ENCODE assay signal across 26 mouse cellular contexts in the genomic region with DNA sequence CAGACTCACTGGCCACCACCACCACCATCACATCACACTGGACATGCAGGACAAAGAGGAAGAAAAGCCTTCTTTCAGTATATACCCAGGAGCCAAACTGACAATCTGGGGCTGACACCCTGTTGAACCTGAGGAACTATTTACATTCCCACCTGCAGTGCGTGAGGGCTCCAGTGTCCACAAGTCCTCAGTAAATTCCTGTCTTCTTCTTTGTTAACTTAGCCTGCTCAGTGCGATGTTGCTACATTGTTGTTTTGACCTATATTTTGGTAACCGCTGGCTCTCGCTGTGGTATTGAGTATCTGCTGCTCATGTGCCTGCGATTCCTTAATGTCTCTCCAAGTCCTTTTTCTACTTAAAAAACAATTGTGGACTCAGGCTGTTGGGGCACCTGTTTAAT.
"Had no signal": no experiment of that assay in that cellular context is flagged by ENCODE, and none has a peak within 500 bp of the region (broad histone marks: within the 10 kb centered on the region; RNA-seq: fewer than 3 reads in every experiment).

No protein-coding gene starts in this region.

- DNase-seq: forebrain, postnatal 0 days; gastrocnemius, postnatal 14 days; gastrocnemius, postnatal 36 days; heart, adult 11 months; heart, adult 2 months; heart, postnatal 14 days; heart, postnatal 36 days; kidney, adult 11 months; kidney, adult 2 months; kidney, adult 9 months; kidney, postnatal 14 days; kidney, postnatal 36 days; layer of hippocampus, adult 9-11 months; layer of hippocampus, postnatal 36 days had no signal

- H3K27ac ChIP-seq: heart, adult 2 months; heart, embryonic 13.5 days; heart, embryonic 15.5 days; hindbrain, embryonic 13.5 days; hindbrain, embryonic 15.5 days; hindbrain, postnatal 0 days; kidney, embryonic 15.5 days; kidney, postnatal 0 days; left cerebral cortex, adult 2 months; limb, embryonic 10.5 days; limb, embryonic 12.5 days had no signal

- H3K27me3 ChIP-seq: heart, embryonic 13.5 days; heart, embryonic 15.5 days; hindbrain, embryonic 13.5 days; hindbrain, embryonic 15.5 days; kidney, embryonic 15.5 days; limb, embryonic 12.5 days had no signal

- H3K9me3 ChIP-seq: heart, embryonic 13.5 days; heart, embryonic 15.5 days; hindbrain, embryonic 13.5 days; hindbrain, embryonic 15.5 days; kidney, embryonic 15.5 days; limb, embryonic 10.5 days; limb, embryonic 12.5 days had no signal

- H3K36me3 ChIP-seq: heart, embryonic 15.5 days; hindbrain, embryonic 13.5 days; hindbrain, embryonic 15.5 days; limb, embryonic 10.5 days had no signal

- H3K4me3 ChIP-seq: heart, adult 2 months; heart, embryonic 13.5 days; heart, embryonic 15.5 days; hindbrain, embryonic 13.5 days; hindbrain, embryonic 15.5 days; kidney, embryonic 15.5 days; left cerebral cortex, adult 2 months; limb, embryonic 10.5 days; limb, embryonic 12.5 days had no signal

- ATAC-seq: forebrain, postnatal 0 days; hindbrain, postnatal 0 days; intestine, embryonic 16.5 days had no signal

- H3K4me2 ChIP-seq: heart, embryonic 11.5 days; heart, embryonic 13.5 days; heart, embryonic 15.5 days; hindbrain, embryonic 13.5 days; hindbrain, embryonic 15.5 days; kidney, embryonic 15.5 days; limb, embryonic 12.5 days had no signal

- H3K9ac ChIP-seq: forebrain, postnatal 0 days; heart, embryonic 13.5 days; heart, embryonic 15.5 days; hindbrain, embryonic 13.5 days; hindbrain, embryonic 15.5 days; kidney, embryonic 15.5 days; limb, embryonic 12.5 days had no signal
